Mouse (Mus musculus) midbrain, embryonic 16.5 days (tissue): ENCODE data around the gene 4930539E08Rik. TPM values are rescaled to one million over a fixed set of nuclear protein-coding genes. Genes with fewer than 3 reads are reported as not detected.

Experiments used
- ATAC-seq: fragments of 200-750 bp; cut with Nextera tagmentation; 2 replicates; pipeline ENCODE4 v1.8.0; 2017; ENCODE audit warnings: moderate TSS enrichment
- H3K27ac ChIP-seq: fragments of 300-500 bp; sonication (generic); 2 replicates; pipeline ENCODE4 v1.5.1; 2014; ENCODE audit warnings: mild to moderate bottlenecking, low read length, mixed read lengths
- H3K27me3 ChIP-seq: fragments of 300-500 bp; sonication (generic); 2 replicates; pipeline ENCODE4 v1.6.1; 2014; ENCODE audit warnings: low read depth, low read length, mixed read lengths; ENCODE audit not compliant: control insufficient read depth, insufficient read depth
- H3K36me3 ChIP-seq: fragments of 300-500 bp; sonication (generic); 2 replicates; pipeline ENCODE4 v1.6.1; 2014; ENCODE audit warnings: mild to moderate bottlenecking, low read length, moderate library complexity, mixed read lengths; ENCODE audit not compliant: control insufficient read depth, insufficient read depth
- H3K4me1 ChIP-seq: fragments of 300-500 bp; sonication (generic); 2 replicates; pipeline ENCODE4 v1.6.1; 2014; ENCODE audit warnings: mild to moderate bottlenecking, low read length, mixed read lengths; ENCODE audit not compliant: control insufficient read depth, insufficient read depth
- H3K4me2 ChIP-seq: fragments of 300-500 bp; sonication (generic); 2 replicates; pipeline ENCODE4 v1.6.1; 2014; ENCODE audit warnings: mild to moderate bottlenecking, low read length, mixed read lengths
- H3K4me3 ChIP-seq: fragments of 300-500 bp; sonication (generic); 2 replicates; pipeline ENCODE4 v1.5.1; 2014; ENCODE audit warnings: low read depth, mild to moderate bottlenecking, low read length, moderate library complexity, mixed read lengths
- H3K9ac ChIP-seq: fragments of 300-500 bp; sonication (generic); 2 replicates; pipeline ENCODE4 v1.6.1; 2014; ENCODE audit warnings: low read depth, low read length, mixed read lengths
- H3K9me3 ChIP-seq: fragments of 300-500 bp; sonication (generic); replicated peaks from 2 replicates; pipeline ENCODE4 v1.6.1; 2014; ENCODE audit warnings: mild to moderate bottlenecking, low read length, mixed read lengths; ENCODE audit not compliant: control insufficient read depth, poor library complexity, severe bottlenecking
- WGBS: fragments of 180-500 bp; shearing (Covaris S2); extraction: QIAGEN DNeasy Blood & Tissue Kit; methylation state at CpG from one replicate; pipeline ENCODE4 v1.1.7; 2014; 5-methylcytosine and 5-hydroxymethylcytosine counted together
- polyA plus RNA-seq: library from polyadenylated mRNA; unstranded; fragments of >200 nt; fragmentation: Nextera tagmentation; extraction: Ambion mirVana; gene quantifications from 2 replicates; pipeline ENCODE4 v1.2.1, GENCODE M21; 2015

4930539E08Rik gene
- polyA plus RNA-seq, 1 experiment from 2014 or later: 4.0 TPM

DNA sequence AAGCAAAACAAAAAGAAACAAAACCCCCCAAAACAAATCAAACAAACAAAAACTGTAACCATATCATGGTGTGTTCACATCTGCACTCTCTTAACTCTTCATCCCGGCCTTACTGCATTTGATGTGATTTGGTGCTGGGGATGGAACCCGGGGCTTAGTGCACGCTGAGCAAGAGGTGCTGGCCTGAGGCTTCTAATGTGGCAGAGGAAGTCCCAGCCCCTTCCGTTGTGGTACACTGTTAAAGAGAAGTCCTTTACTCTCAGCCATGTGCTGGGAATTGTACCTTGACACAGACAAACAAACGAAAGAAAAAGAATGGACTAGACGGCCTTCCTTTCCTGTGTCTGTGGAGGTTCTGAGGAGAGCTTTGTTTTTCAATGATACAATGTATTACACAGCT, 7.0 kb upstream of the 4930539E08Rik start:
- no peak for ATAC-seq
- Histone ChIP-seq H3K4me2 (no peak overlapping the region), H3K9me3 (no peaks in the 10 kb centered on the region), H3K4me3 (no peak overlapping the region), H3K9ac (no peak overlapping the region), H3K36me3 (no peaks in the 10 kb centered on the region), H3K27me3 (no peaks in the 10 kb centered on the region), H3K27ac (no peak overlapping the region), H3K4me1 (no peaks in the 10 kb centered on the region)
- WGBS: 76% methylated on average over 6 of the region's 6 CpGs

DNA sequence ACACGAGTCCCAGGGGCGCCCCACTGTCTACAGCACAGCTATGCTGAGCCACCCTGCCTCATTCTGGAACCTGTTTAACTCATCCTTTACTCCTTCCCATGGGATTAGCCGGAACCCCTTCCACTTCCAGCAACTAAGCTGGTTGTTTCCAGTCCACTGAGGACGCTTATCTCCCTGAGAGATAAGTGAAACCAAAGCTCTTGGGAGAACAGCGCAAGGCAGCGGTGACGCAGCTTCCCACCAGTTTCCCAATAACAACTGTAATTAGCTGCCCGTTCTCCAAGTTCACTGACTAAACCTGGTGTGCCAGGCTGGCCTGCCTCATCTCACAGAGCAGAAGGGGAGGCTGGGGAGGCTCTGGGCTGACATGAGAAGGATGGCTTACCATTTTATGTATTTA, 6.0 kb upstream of the 4930539E08Rik start:
- no peaks in the 10 kb centered on the region for H3K4me1 ChIP-seq
- no peak overlapping the region for H3K4me2 ChIP-seq
- no peaks in the 10 kb centered on the region for H3K9me3 ChIP-seq
- H3K27me3 ChIP-seq: no peaks in the 10 kb centered on the region
- no peak for ATAC-seq
- H3K36me3 ChIP-seq: no peaks in the 10 kb centered on the region
- H3K27ac ChIP-seq: no peak overlapping the region
- 58% methylated on average over 8 of the region's 8 CpGs for WGBS
- no peak overlapping the region for H3K4me3 ChIP-seq
- no peak overlapping the region for H3K9ac ChIP-seq

- WGBS: 100% methylated on average over 1 of the region's 1 CpGs
Measured at GRCm38 (mm10) chr17:28916520-28916919, 1.4 kb upstream of the 4930539E08Rik start.

GRCm38 (mm10) chr17:28913940-28914339, 1.2 kb downstream of the 4930539E08Rik start:
- Histone ChIP-seq H3K4me2 (no peak overlapping the region), H3K27me3 (no peaks in the 10 kb centered on the region), H3K4me1 (0 out of 2 replicates have a peak, but pooled peaks cover 3% of the 10 kb centered on the region), H3K9me3 (no peaks in the 10 kb centered on the region), H3K27ac (no peak overlapping the region), H3K36me3 (no peaks in the 10 kb centered on the region), H3K4me3 (no peak overlapping the region), H3K9ac (no peak overlapping the region)
- 83% methylated on average over 6 of the region's 6 CpGs for WGBS
- no peak for ATAC-seq

More at GRCm38 (mm10) chr17:28916520-28916919, 1.4 kb upstream of the 4930539E08Rik start:
- Histone ChIP-seq H3K9ac (no peak overlapping the region), H3K27ac (no peak overlapping the region), H3K36me3 (no peaks in the 10 kb centered on the region), H3K4me2 (no peak overlapping the region), H3K4me1 (no peaks in the 10 kb centered on the region), H3K9me3 (no peaks in the 10 kb centered on the region), H3K27me3 (no peaks in the 10 kb centered on the region), H3K4me3 (no peak overlapping the region)
- no peak for ATAC-seq

- 77% methylated on average over 5 of the region's 5 CpGs for WGBS
- no peak overlapping the region for H3K4me3 ChIP-seq
- H3K9ac ChIP-seq: no peak overlapping the region
- ATAC-seq: no peak
- no peak overlapping the region for H3K27ac ChIP-seq
- no peaks in the 10 kb centered on the region for H3K9me3 ChIP-seq
- no peaks in the 10 kb centered on the region for H3K27me3 ChIP-seq
- no peaks in the 10 kb centered on the region for H3K36me3 ChIP-seq
- peaks cover 5% of the 10 kb centered on the region; the same call in 1 of the 2 replicates for H3K4me1 ChIP-seq
- H3K4me2 ChIP-seq: no peak overlapping the region
Measured at GRCm38 (mm10) chr17:28913200-28913599, 1.9 kb downstream of the 4930539E08Rik start.

GRCm38 (mm10) chr17:28910139-28910538, 5.0 kb downstream of the 4930539E08Rik start:
- Histone ChIP-seq H3K9ac (no peak overlapping the region), H3K4me1 (peaks cover 11% of the 10 kb centered on the region), H3K4me3 (no peak overlapping the region), H3K36me3 (no peaks in the 10 kb centered on the region), H3K27me3 (no peaks in the 10 kb centered on the region), H3K27ac (no peak overlapping the region), H3K9me3 (no peaks in the 10 kb centered on the region), H3K4me2 (no peak overlapping the region)
- 28% methylated on average over 7 of the region's 7 CpGs for WGBS
- no peak for ATAC-seq

GRCm38 (mm10) chr17:28909252-28909941, 5.7 kb downstream of the 4930539E08Rik start:
- ATAC-seq: no peak
- Histone ChIP-seq H3K9me3 (no peaks in the 10 kb centered on the region), H3K27ac (no peak overlapping the region), H3K36me3 (no peaks in the 10 kb centered on the region), H3K27me3 (no peaks in the 10 kb centered on the region), H3K4me2 (peak overlapping the region; percentile 35), H3K9ac (no peak overlapping the region), H3K4me1 (peaks cover 17% of the 10 kb centered on the region), H3K4me3 (0 out of 2 replicates have a peak overlapping the region, but pooled peaks have one; percentile 7)
- 8% methylated on average over 29 of the region's 29 CpGs for WGBS

- H3K27ac ChIP-seq: peak overlapping the region; percentile 50; the same call in 1 of the 2 replicates
- 50% methylated on average over 7 of the region's 7 CpGs for WGBS
- no peaks in the 10 kb centered on the region for H3K9me3 ChIP-seq
- no peak overlapping the region for H3K4me3 ChIP-seq
- peaks cover 21% of the 10 kb centered on the region for H3K4me1 ChIP-seq
- no peak overlapping the region for H3K4me2 ChIP-seq
- no peak overlapping the region for H3K9ac ChIP-seq
- H3K27me3 ChIP-seq: no peaks in the 10 kb centered on the region
- no peak for ATAC-seq
- H3K36me3 ChIP-seq: no peaks in the 10 kb centered on the region
Measured at GRCm38 (mm10) chr17:28907959-28908358, 7.2 kb downstream of the 4930539E08Rik start.

DNA sequence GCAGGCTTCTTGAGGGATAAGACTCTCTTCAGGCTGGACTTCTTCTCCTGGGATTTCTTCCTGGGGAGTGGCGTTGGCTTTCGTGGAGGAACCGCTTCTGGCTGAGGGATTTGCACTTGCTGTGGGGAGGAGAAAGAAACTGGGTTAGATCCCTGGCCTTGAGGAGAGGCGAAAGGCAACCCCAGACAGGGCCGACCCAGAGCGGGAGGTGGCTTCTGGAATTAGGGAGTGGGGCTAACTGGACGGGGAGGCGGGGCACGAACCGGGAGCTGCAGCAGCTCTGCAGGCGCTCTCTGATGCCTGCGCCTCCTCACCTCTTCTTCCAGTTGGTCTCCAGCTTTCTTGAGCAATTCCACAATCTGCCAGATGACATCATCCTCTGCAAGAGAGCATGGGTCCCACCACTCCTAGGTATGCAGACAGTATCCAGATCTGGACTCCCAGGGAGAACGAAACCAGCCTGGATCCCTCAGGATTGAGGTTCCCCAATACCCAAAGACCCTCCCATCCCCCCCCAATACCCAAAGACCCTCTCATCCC, 9.7 kb downstream of the 4930539E08Rik start:
- Histone ChIP-seq H3K27me3 (no peaks in the 10 kb centered on the region), H3K36me3 (no peaks in the 10 kb centered on the region), H3K9ac (peak overlapping the region; percentile 46; the same call in 1 of the 2 replicates), H3K27ac (peak overlapping the region; percentile 94), H3K4me3 (no peak overlapping the region), H3K9me3 (no peaks in the 10 kb centered on the region), H3K4me2 (peak overlapping the region; percentile 41), H3K4me1 (peaks cover 21% of the 10 kb centered on the region)
- peak; percentile 21; the same call in 1 of the 2 replicates for ATAC-seq
- WGBS: 61% methylated on average over 13 of the region's 13 CpGs
